Mouse (Mus musculus) hematopoietic stem cell, adult 5-6 weeks (primary cell): ENCODE data around the gene Tent4b. TPM values are rescaled to one million over a fixed set of nuclear protein-coding genes. Genes with fewer than 3 reads are reported as not detected.

Experiments used
- total RNA-seq: library from RNA; stranded (forward); fragments of 172-1452, 232-1000 nt; gene quantifications from 2 replicates; pipeline ENCODE4 v1.2.3, GENCODE M21; 2017

The Tent4b gene
- total RNA-seq, 1 experiment from 2014 or later, result 54.3 TPM

Other genes with a start within 250 kb of the Tent4b start
- not detected in 2 replicates for gene Zfp423, start 239.6 kb upstream of the Tent4b start, total RNA-seq
- gene Cnep1r1, start 80.4 kb upstream of the Tent4b start, total RNA-seq, result 14.6 and 16.6 TPM in 2 replicates
- gene Heatr3, start 61.4 kb upstream of the Tent4b start, total RNA-seq, result 39.8 and 56.4 TPM in 2 replicates
- gene Adcy7, start 73.2 kb downstream of the Tent4b start, total RNA-seq, result 51.4 and 64.2 TPM in 2 replicates
- gene Brd7, start 163.0 kb downstream of the Tent4b start, total RNA-seq, result 53.3 and 67.8 TPM in 2 replicates